Mouse (Mus musculus) activated CD4-positive, CD25-positive, alpha-beta regulatory T cell, adult 4 months (primary cell): ENCODE measurements around the gene Esrrb. TPM values are rescaled to one million over a fixed set of nuclear protein-coding genes. Genes with fewer than 3 reads are reported as not detected.

Experiments used
- ATAC-seq: one replicate; pipeline ENCODE4 v1.8.0; 2017
- polyA plus RNA-seq, 2 experiments: library from polyadenylated mRNA; unstranded; fragments of 100-300 nt; shearing (Covaris generic); gene quantifications; one replicate each; pipeline ENCODE4 v1.2.1; 2017

Esrrb gene
- polyA plus RNA-seq, 2 experiments from 2014 or later, result not detected

GRCm38 (mm10) chr12:86503921-86504320 lies 143.0 kb downstream of the Esrrb start:
- no peak for ATAC-seq

GRCm38 (mm10) chr12:86504321-86504720 lies 143.4 kb downstream of the Esrrb start:
- ATAC-seq, result no peak

GRCm38 (mm10) chr12:86507741-86508140 lies 146.8 kb downstream of the Esrrb start:
- ATAC-seq, result no peak

GRCm38 (mm10) chr12:86508313-86508988 lies 147.5 kb downstream of the Esrrb start:
- no peak for ATAC-seq

GRCm38 (mm10) chr12:86509295-86510279 lies 148.7 kb downstream of the Esrrb start:
- ATAC-seq, result no peak

- no peak for ATAC-seq
Observed at GRCm38 (mm10) chr12:86512335-86512734, 151.4 kb downstream of the Esrrb start.

GRCm38 (mm10) chr12:86513596-86513995 lies 152.7 kb downstream of the Esrrb start:
- no peak for ATAC-seq

GRCm38 (mm10) chr12:86516602-86517001 lies 155.7 kb downstream of the Esrrb start:
- no peak for ATAC-seq

- no peak for ATAC-seq
Observed at GRCm38 (mm10) chr12:86517721-86518120, 156.8 kb downstream of the Esrrb start.

- ATAC-seq, result no peak
Observed at GRCm38 (mm10) chr12:86518746-86519145, 157.8 kb downstream of the Esrrb start.

GRCm38 (mm10) chr12:86534283-86534682 lies 173.4 kb downstream of the Esrrb start:
- no peak for ATAC-seq

GRCm38 (mm10) chr12:86537799-86538198 lies 176.9 kb downstream of the Esrrb start:
- ATAC-seq, result no peak

GRCm38 (mm10) chr12:86538711-86539110 lies 177.8 kb downstream of the Esrrb start:
- no peak for ATAC-seq

GRCm38 (mm10) chr12:86539511-86539910 lies 178.6 kb downstream of the Esrrb start:
- ATAC-seq, result no peak

GRCm38 (mm10) chr12:86547808-86548207 lies 186.9 kb downstream of the Esrrb start:
- no peak for ATAC-seq

GRCm38 (mm10) chr12:86553037-86553436 lies 192.1 kb downstream of the Esrrb start:
- ATAC-seq, result no peak

- ATAC-seq, result no peak
Observed at GRCm38 (mm10) chr12:86556796-86557517, 196.0 kb downstream of the Esrrb start.

- ATAC-seq, result no peak
Observed at GRCm38 (mm10) chr12:86558889-86559288, 198.0 kb downstream of the Esrrb start.

GRCm38 (mm10) chr12:86562705-86563104 lies 201.8 kb downstream of the Esrrb start:
- ATAC-seq, result no peak

- ATAC-seq, result no peak
Observed at GRCm38 (mm10) chr12:86565996-86566395, 205.1 kb downstream of the Esrrb start.
